Mouse (Mus musculus) neural tube, embryonic 11.5 days (tissue): ENCODE results near the gene Pcyt1a. TPM values are rescaled to one million over a fixed set of nuclear protein-coding genes. Genes with fewer than 3 reads are reported as not detected.

Experiments used
- ATAC-seq: fragments of 200-750 bp; cut with Nextera tagmentation; 2 replicates; pipeline ENCODE4 v1.8.0; 2017; ENCODE audit warnings: moderate number of reproducible peaks, mild to moderate bottlenecking, moderate TSS enrichment, moderate library complexity; ENCODE audit not compliant: insufficient read depth, low FRiP score, low TSS enrichment
- DNase-seq: peaks from one replicate; pipeline ENCODE4 v3.0.0-alpha.2; 2015; ENCODE audit warnings: low spot score
- H3K27ac ChIP-seq: fragments of 300-500 bp; sonication (generic); 2 replicates; pipeline ENCODE4 v1.5.1; 2014; ENCODE audit warnings: low read depth, mild to moderate bottlenecking, low read length
- H3K27me3 ChIP-seq: fragments of 300-500 bp; sonication (generic); 2 replicates; pipeline ENCODE4 v1.6.1; 2014; ENCODE audit warnings: mild to moderate bottlenecking, low read length, mixed read lengths; ENCODE audit not compliant: control insufficient read depth, insufficient read depth
- H3K36me3 ChIP-seq: fragments of 300-500 bp; sonication (generic); 2 replicates; pipeline ENCODE4 v1.6.1; 2014; ENCODE audit warnings: mild to moderate bottlenecking, low read length, moderate library complexity, mixed read lengths; ENCODE audit not compliant: control insufficient read depth, insufficient read depth
- H3K4me1 ChIP-seq: fragments of 300-500 bp; sonication (generic); 2 replicates; pipeline ENCODE4 v1.6.1; 2014; ENCODE audit warnings: low read length, mixed read lengths; ENCODE audit not compliant: control insufficient read depth, insufficient read depth
- H3K4me2 ChIP-seq: fragments of 300-500 bp; sonication (generic); 2 replicates; pipeline ENCODE4 v1.6.1; 2014; ENCODE audit warnings: low read depth, mild to moderate bottlenecking, moderate library complexity
- H3K4me3 ChIP-seq: fragments of 300-500 bp; sonication (generic); 2 replicates; pipeline ENCODE4 v1.5.1; 2014; ENCODE audit warnings: low read depth, low read length
- H3K9ac ChIP-seq: fragments of 300-500 bp; sonication (generic); 2 replicates; pipeline ENCODE4 v1.6.1; 2014; ENCODE audit warnings: mild to moderate bottlenecking, low read length
- H3K9me3 ChIP-seq: fragments of 300-500 bp; sonication (generic); 2 replicates; pipeline ENCODE4 v1.6.1; 2016; ENCODE audit warnings: low read length; ENCODE audit not compliant: control insufficient read depth
- WGBS: fragments of 180-500 bp; shearing (Covaris S2); extraction: QIAGEN DNeasy Blood & Tissue Kit; methylation state at CpG from one replicate; pipeline ENCODE4 v1.1.7; 2014; 5-methylcytosine and 5-hydroxymethylcytosine counted together
- polyA plus RNA-seq: library from polyadenylated mRNA; unstranded; fragments of >200 nt; fragmentation: Nextera tagmentation; extraction: Ambion mirVana; gene quantifications from 2 replicates; pipeline ENCODE4 v1.2.1, GENCODE M21; 2014

Pcyt1a gene
- polyA plus RNA-seq, 1 experiment from 2014 or later: 48.0 TPM

GRCm38 (mm10) chr16:32506868-32507267 lies 76.1 kb downstream of the Pcyt1a start:
- ATAC-seq: no peak

GRCm38 (mm10) chr16:32507407-32507806 lies 76.7 kb downstream of the Pcyt1a start:
- Histone ChIP-seq H3K9me3 (no peaks in the 10 kb centered on the region), H3K4me3 (no peak overlapping the region), H3K4me1 (no peaks in the 10 kb centered on the region), H3K27ac (no peak overlapping the region), H3K9ac (no peak overlapping the region), H3K27me3 (no peaks in the 10 kb centered on the region), H3K36me3 (no peaks in the 10 kb centered on the region), H3K4me2 (no peak overlapping the region)
- 29% methylated on average over 9 of the region's 9 CpGs for WGBS
- DNase-seq (peak; percentile 69), ATAC-seq (no peak)

More at GRCm38 (mm10) chr16:32506868-32507267, 76.1 kb downstream of the Pcyt1a start:
- H3K4me3 ChIP-seq: no peak overlapping the region
- H3K27ac ChIP-seq: no peak overlapping the region
- 80% methylated on average over 7 of the region's 7 CpGs for WGBS
- H3K4me2 ChIP-seq: no peak overlapping the region
- H3K4me1 ChIP-seq: no peaks in the 10 kb centered on the region
- H3K27me3 ChIP-seq: no peaks in the 10 kb centered on the region
- H3K36me3 ChIP-seq: no peaks in the 10 kb centered on the region
- DNase-seq: no peak
- no peak overlapping the region for H3K9ac ChIP-seq
- H3K9me3 ChIP-seq: no peaks in the 10 kb centered on the region

GRCm38 (mm10) chr16:32508035-32508434 lies 77.3 kb downstream of the Pcyt1a start:
- Histone ChIP-seq H3K4me2 (no peak overlapping the region), H3K36me3 (no peaks in the 10 kb centered on the region), H3K9ac (no peak overlapping the region), H3K4me3 (no peak overlapping the region), H3K4me1 (no peaks in the 10 kb centered on the region), H3K27ac (no peak overlapping the region), H3K27me3 (no peaks in the 10 kb centered on the region), H3K9me3 (no peaks in the 10 kb centered on the region)
- ATAC-seq: no peak
- DNase-seq: no peak
- WGBS: 92% methylated on average over 5 of the region's 5 CpGs

- no peaks in the 10 kb centered on the region for H3K4me1 ChIP-seq
- no peak overlapping the region for H3K9ac ChIP-seq
- DNase-seq: no peak
- no peak for ATAC-seq
- H3K4me3 ChIP-seq: no peak overlapping the region
- no peaks in the 10 kb centered on the region for H3K36me3 ChIP-seq
- no peak overlapping the region for H3K27ac ChIP-seq
- H3K9me3 ChIP-seq: no peaks in the 10 kb centered on the region
- H3K4me2 ChIP-seq: no peak overlapping the region
- H3K27me3 ChIP-seq: no peaks in the 10 kb centered on the region
- 34% methylated on average over 3 of the region's 3 CpGs for WGBS
Measured at GRCm38 (mm10) chr16:32508506-32509065, 77.9 kb downstream of the Pcyt1a start.

GRCm38 (mm10) chr16:32509066-32509942 lies 78.6 kb downstream of the Pcyt1a start:
- no peak for ATAC-seq
- no peak for DNase-seq
- Histone ChIP-seq H3K9ac (no peak overlapping the region), H3K27ac (no peak overlapping the region), H3K4me2 (no peak overlapping the region), H3K4me1 (no peaks in the 10 kb centered on the region), H3K4me3 (no peak overlapping the region), H3K27me3 (no peaks in the 10 kb centered on the region), H3K36me3 (no peaks in the 10 kb centered on the region), H3K9me3 (no peaks in the 10 kb centered on the region)
- 65% methylated on average over 9 of the region's 9 CpGs for WGBS

GRCm38 (mm10) chr16:32510399-32511337 lies 79.9 kb downstream of the Pcyt1a start:
- Histone ChIP-seq H3K27me3 (no peaks in the 10 kb centered on the region), H3K4me1 (no peaks in the 10 kb centered on the region), H3K36me3 (no peaks in the 10 kb centered on the region), H3K27ac (peak overlapping the region; percentile 17; the same call in 1 of the 2 replicates), H3K4me3 (no peak overlapping the region), H3K9ac (no peak overlapping the region), H3K4me2 (no peak overlapping the region), H3K9me3 (no peaks in the 10 kb centered on the region)
- ATAC-seq (no peak), DNase-seq (no peak)
- WGBS: 63% methylated on average over 18 of the region's 18 CpGs

- H3K27ac ChIP-seq: no peak overlapping the region
- no peaks in the 10 kb centered on the region for H3K9me3 ChIP-seq
- H3K4me3 ChIP-seq: no peak overlapping the region
- ATAC-seq: no peak
- no peak overlapping the region for H3K9ac ChIP-seq
- 78% methylated on average over 3 of the region's 3 CpGs for WGBS
- H3K27me3 ChIP-seq: no peaks in the 10 kb centered on the region
- no peaks in the 10 kb centered on the region for H3K36me3 ChIP-seq
- 0 out of 2 replicates have a peak, but pooled peaks cover 3% of the 10 kb centered on the region for H3K4me1 ChIP-seq
- DNase-seq: no peak
- no peak overlapping the region for H3K4me2 ChIP-seq
Measured at GRCm38 (mm10) chr16:32511338-32511734, 80.6 kb downstream of the Pcyt1a start.

- no peak overlapping the region for H3K4me2 ChIP-seq
Measured at GRCm38 (mm10) chr16:32511827-32512490, 81.2 kb downstream of the Pcyt1a start.

More at GRCm38 (mm10) chr16:32511827-32512490, 81.2 kb downstream of the Pcyt1a start:
- Histone ChIP-seq H3K27ac (no peak overlapping the region), H3K27me3 (no peaks in the 10 kb centered on the region), H3K9ac (no peak overlapping the region), H3K4me1 (0 out of 2 replicates have a peak, but pooled peaks cover 5% of the 10 kb centered on the region), H3K36me3 (no peaks in the 10 kb centered on the region), H3K9me3 (no peaks in the 10 kb centered on the region), H3K4me3 (no peak overlapping the region)
- WGBS: 90% methylated on average over 8 of the region's 8 CpGs
- no peak for DNase-seq
- ATAC-seq: no peak
